Mouse (Mus musculus) olfactory bulb, adult 2 months (tissue): ENCODE data around the gene Gm3402. TPM values are rescaled to one million over a fixed set of nuclear protein-coding genes. Genes with fewer than 3 reads are reported as not detected.
"Not testable (repeated sequence)": the region's sequence is repeated elsewhere in the genome, so short reads cannot be mapped to it uniquely, and the experiment has no call there.

Experiments
- H3K27ac ChIP-seq: fragments of 200-500 bp; 2 replicates; pipeline ENCODE4 v1.5.1; 2012; ENCODE audit warnings: low read depth, low read length; ENCODE audit not compliant: insufficient read depth
- H3K4me1 ChIP-seq: fragments of 200-500 bp; 2 replicates; pipeline ENCODE4 v1.6.1; 2012; ENCODE audit warnings: low read length; ENCODE audit not compliant: control insufficient read depth, insufficient read depth
- H3K4me3 ChIP-seq: fragments of 200-500 bp; 2 replicates; pipeline ENCODE4 v1.5.1; 2012; ENCODE audit warnings: mild to moderate bottlenecking, low read depth, low read length, moderate library complexity; ENCODE audit not compliant: insufficient read depth
- CTCF ChIP-seq: fragments of 200-500 bp; IDR thresholded peaks from 2 replicates; pipeline ENCODE4 v1.5.1; 2012; ENCODE audit warnings: low read depth, mild to moderate bottlenecking, low read length, moderate library complexity; ENCODE audit not compliant: insufficient read depth
- POLR2A ChIP-seq: fragments of 200-500 bp; IDR thresholded peaks from 2 replicates; pipeline ENCODE4 v1.6.1; 2012; ENCODE audit warnings: mild to moderate bottlenecking, low read depth, low read length, moderate library complexity; ENCODE audit not compliant: insufficient read depth
- WGBS: fragments of 180-500 bp; shearing (Covaris S2); methylation state at CpG from one replicate; pipeline ENCODE4 v1.1.7; 2018; 5-methylcytosine and 5-hydroxymethylcytosine counted together
- polyA plus RNA-seq: library from polyadenylated mRNA; stranded (reverse); fragments of >200 nt; gene quantifications from 2 replicates; pipeline ENCODE4 v1.2.4, GENCODE M21; 2012; ENCODE audit warnings: low replicate concordance; ENCODE audit not compliant: missing spikeins, insufficient read depth, insufficient read length

Gene Gm3402
- not detected in 2 replicates for polyA plus RNA-seq

DNA sequence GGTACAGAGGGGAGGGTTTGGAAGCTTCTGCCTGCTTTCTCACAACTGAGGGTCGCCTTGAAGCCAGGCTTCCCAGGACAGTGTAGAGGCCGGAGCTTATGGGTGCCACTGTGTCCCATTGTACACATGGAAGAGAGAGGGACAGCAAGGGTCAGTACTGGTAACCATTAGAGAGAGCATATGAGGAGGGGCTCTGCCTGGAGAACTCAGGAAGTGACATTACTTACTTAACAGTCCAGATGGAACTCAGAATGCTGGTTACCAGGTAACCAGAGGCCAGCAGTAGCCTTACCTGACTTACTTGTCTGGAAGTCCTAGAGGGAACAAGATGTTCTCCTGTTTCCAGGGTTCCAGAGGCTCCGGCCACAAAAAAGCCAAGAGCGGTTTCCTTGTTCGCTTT lies at the start of gene Gm3402:
Gene Gm3402 (plus strand): TSS at position 301 of the 400 bp plus-strand sequence.
- 100% methylated on average over 1 of the region's 5 CpGs for WGBS
- H3K4me3 ChIP-seq, H3K27ac ChIP-seq, H3K4me1 ChIP-seq: not testable (repeated sequence)

- Histone ChIP-seq H3K4me3 (no peak overlapping the region), H3K27ac (no peak overlapping the region), H3K4me1 (no peaks in the 10 kb centered on the region)
- WGBS, result 94% methylated on average over 19 of the region's 19 CpGs
- TF ChIP-seq CTCF (no peak), POLR2A (no peak)
These were observed 47.3 kb upstream of the Gm3402 start for GRCm38 (mm10) chr5:146466663-146467062.

GRCm38 (mm10) chr5:146468311-146468710 lies 45.6 kb upstream of the Gm3402 start:
- 79% methylated on average over 9 of the region's 9 CpGs for WGBS
- Histone ChIP-seq H3K4me3 (no peak overlapping the region), H3K27ac (no peak overlapping the region), H3K4me1 (no peaks in the 10 kb centered on the region)
- TF ChIP-seq CTCF (no peak), POLR2A (no peak)

GRCm38 (mm10) chr5:146470821-146471220 lies 43.1 kb upstream of the Gm3402 start:
- TF ChIP-seq CTCF, result no peak
- no peak for TF ChIP-seq POLR2A
- 91% methylated on average over 9 of the region's 9 CpGs for WGBS
- Histone ChIP-seq H3K4me3 (no peak overlapping the region), H3K4me1 (no peaks in the 10 kb centered on the region), H3K27ac (no peak overlapping the region)

DNA sequence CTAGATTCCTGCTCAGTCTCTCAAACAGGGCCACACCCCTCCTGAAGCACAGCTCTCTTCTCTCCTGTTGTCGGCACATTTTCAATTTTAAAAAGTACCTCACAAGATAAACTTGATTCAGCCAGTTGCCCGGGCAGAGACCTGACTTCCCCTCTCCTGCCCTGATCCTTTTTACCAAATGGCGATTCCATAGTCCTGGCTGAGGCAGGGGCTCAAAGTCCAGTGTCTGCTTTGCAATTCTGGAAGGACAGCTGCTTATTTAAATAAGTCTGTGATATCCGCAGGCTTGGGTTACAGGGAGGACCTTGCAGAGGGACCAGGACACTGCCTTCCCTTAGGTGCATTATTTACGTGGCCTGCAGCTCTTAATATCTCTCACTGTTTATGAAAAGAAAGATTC lies 42.6 kb upstream of the Gm3402 start:
- Histone ChIP-seq H3K27ac (no peak overlapping the region), H3K4me1 (no peaks in the 10 kb centered on the region), H3K4me3 (no peak overlapping the region)
- TF ChIP-seq CTCF (no peak), POLR2A (no peak)
- 89% methylated on average over 5 of the region's 5 CpGs for WGBS

DNA sequence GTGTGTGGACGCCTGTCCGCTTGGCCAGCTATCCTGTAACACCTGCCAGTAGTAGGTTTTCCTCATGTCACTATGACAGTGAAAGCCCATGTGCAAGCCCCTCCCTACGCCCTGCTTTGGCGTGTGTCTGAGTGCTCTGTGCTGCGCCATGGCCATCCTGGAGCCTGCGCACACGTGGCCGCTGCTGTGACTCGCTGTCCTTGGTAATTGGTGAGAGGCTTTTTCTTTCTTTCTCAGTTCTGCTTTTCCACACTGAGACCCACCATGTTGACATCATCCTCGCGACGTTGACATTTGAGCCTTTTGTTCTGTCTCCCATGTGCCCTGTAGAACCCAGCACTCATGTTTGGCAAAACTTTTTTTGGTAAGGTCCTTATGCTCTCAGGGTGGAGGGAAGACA lies 42.1 kb upstream of the Gm3402 start:
- 93% methylated on average over 12 of the region's 12 CpGs for WGBS
- no peak overlapping the region for H3K27ac ChIP-seq
- TF ChIP-seq POLR2A, result no peak
- H3K4me1 ChIP-seq, result no peaks in the 10 kb centered on the region
- H3K4me3 ChIP-seq, result no peak overlapping the region

DNA sequence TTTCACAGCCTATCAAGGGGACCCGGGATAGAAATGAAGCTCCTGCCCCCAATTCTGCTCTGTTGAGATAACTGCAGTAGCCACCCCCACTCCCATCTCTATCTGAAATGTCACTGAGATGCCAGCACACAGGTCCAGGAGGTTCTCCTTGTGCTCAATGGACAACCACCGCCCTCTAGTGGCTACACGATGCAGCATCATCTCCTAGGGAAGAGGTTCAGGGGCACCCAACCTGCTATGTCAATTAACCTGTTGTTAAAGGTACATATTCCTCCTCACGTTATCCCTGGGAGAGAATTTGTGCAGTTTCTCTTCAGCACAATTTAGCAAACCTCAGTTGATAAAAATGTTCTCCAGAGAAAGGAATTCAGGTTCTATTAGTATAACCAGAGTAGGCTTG lies 34.4 kb upstream of the Gm3402 start:
- not testable (repeated sequence) for H3K27ac ChIP-seq, H3K4me1 ChIP-seq, H3K4me3 ChIP-seq
- WGBS, result 9% methylated on average over 4 of the region's 4 CpGs

GRCm38 (mm10) chr5:146481665-146482064 lies 32.3 kb upstream of the Gm3402 start, which contains the start of gene Gm6408:
TSS of gene Gm6408 (plus strand) at chr5:146481965.
- not testable (repeated sequence) for H3K4me1 ChIP-seq, H3K4me3 ChIP-seq, H3K27ac ChIP-seq
- 94% methylated on average over 3 of the region's 3 CpGs for WGBS

DNA sequence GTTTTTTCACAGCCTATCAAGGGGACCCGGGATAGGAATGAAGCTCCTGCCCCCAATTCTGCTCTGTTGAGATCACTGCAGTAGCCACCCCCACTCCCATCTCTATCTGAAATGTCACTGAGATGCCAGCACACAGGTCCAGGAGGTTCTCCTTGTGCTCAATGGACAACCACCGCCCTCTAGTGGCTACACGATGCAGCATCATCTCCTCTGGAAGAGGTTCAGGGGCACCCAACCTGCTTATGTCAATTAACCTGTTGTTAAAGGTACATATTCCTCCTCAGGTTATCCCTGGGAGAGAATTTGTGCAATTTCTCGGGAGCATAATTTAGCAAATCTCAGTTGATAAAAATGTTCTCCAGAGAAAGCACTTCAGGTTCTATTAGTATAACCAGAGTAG lies 25.0 kb upstream of the Gm3402 start:
- H3K27ac ChIP-seq, H3K4me1 ChIP-seq, H3K4me3 ChIP-seq: not testable (repeated sequence)
- WGBS, result 22% methylated on average over 3 of the region's 4 CpGs

GRCm38 (mm10) chr5:146491063-146491462 lies 22.9 kb upstream of the Gm3402 start, which contains the start of gene Gm6370:
TSS of gene Gm6370 (plus strand) at chr5:146491363.
- H3K4me1 ChIP-seq, H3K4me3 ChIP-seq, H3K27ac ChIP-seq: not testable (repeated sequence)
- no CpG with 5 or more reads among the region's 5 CpGs for WGBS

DNA sequence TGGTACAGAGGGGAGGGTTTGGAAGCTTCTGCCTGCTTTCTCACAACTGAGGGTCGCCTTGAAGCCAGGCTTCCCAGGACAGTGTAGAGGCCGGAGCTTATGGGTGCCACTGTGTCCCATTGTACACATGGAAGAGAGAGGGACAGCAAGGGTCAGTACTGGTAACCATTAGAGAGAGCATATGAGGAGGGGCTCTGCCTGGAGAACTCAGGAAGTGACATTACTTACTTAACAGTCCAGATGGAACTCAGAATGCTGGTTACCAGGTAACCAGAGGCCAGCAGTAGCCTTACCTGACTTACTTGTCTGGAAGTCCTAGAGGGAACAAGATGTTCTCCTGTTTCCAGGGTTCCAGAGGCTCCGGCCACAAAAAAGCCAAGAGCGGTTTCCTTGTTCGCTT lies 11.8 kb upstream of the Gm3402 start, which contains the start of gene 4930449I24Rik:
Gene 4930449I24Rik (plus strand): TSS at position 301 of the 400 bp plus-strand sequence.
- no CpG with 5 or more reads among the region's 5 CpGs for WGBS
- H3K27ac ChIP-seq, H3K4me1 ChIP-seq, H3K4me3 ChIP-seq: not testable (repeated sequence)

DNA sequence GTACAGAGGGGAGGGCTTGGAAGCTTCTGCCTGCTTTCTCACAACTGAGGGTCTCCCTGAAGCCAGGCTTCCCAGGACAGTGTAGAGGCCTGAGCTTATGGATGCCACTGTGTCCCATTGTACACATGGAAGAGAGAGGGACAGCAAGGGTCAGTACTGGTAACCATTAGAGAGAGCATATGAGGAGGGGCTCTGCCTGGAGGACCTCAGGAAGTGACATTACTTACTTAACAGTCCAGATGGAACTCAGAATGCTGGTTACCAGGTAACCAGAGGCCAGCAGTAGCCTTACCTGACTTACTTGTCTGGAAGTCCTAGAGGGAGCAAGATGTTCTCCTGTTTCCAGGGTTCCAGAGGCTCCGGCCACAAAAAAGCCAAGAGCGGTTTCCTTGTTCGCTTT lies 11.6 kb downstream of the Gm3402 start, which contains the start of gene Gm3404:
Gene Gm3404 (plus strand): TSS at position 301 of the 400 bp plus-strand sequence.
- not testable (repeated sequence) for H3K4me3 ChIP-seq, H3K27ac ChIP-seq, H3K4me1 ChIP-seq
- 92% methylated on average over 3 of the region's 3 CpGs for WGBS

GRCm38 (mm10) chr5:146537347-146537746 lies 23.4 kb downstream of the Gm3402 start, which contains the start of gene Gm3409:
TSS of gene Gm3409 (plus strand) at chr5:146537647.
- not testable (repeated sequence) for H3K4me3 ChIP-seq, H3K4me1 ChIP-seq, H3K27ac ChIP-seq
- 97% methylated on average over 3 of the region's 3 CpGs for WGBS

GRCm38 (mm10) chr5:146555836-146556235 lies 41.9 kb downstream of the Gm3402 start, which contains the start of gene Gm3415:
TSS of gene Gm3415 (plus strand) at chr5:146556136.
- not testable (repeated sequence) for H3K4me3 ChIP-seq, H3K27ac ChIP-seq, H3K4me1 ChIP-seq
- no CpG with 5 or more reads among the region's 3 CpGs for WGBS
